Mouse (Mus musculus): ENCODE results near the gene Ctnnb1. TPM values are rescaled to one million over a fixed set of nuclear protein-coding genes. Genes with fewer than 3 reads are reported as not detected.

The Ctnnb1 gene
- polyA plus RNA-seq, 1 experiment from 2014 or later = 667 TPM

DNA sequence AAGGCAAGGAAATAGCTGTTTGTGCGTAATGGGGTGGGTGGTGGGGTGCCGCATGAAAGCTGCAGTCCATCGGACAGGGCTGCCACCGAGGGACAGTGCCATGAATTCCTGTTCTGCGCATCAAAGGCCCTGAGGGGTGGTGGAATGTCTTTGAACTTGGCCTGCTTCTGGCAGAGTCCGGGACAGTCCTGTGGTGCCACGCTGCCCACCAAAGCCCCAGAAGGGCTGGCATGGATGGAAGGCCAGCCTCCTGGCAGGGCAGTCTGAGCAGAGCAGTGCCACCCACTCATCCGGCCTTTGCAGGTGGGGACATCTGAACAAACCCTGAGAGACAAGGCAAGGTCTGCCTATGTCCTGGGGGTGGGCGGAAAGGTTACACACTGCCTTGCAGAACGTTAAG, 36.0 kb downstream of the Ctnnb1 start:
- peaks cover 95% of the 10 kb centered on the region for H3K36me3 ChIP-seq
- H3K4me1 ChIP-seq (replicated peaks) = peaks cover 30% of the 10 kb centered on the region
- no peak overlapping the region for H3K27ac ChIP-seq
- H3K9me3 ChIP-seq = no peaks in the 10 kb centered on the region
- 0 out of 2 replicates have a peak overlapping the region, but pooled peaks have one; percentile 23 for H3K9ac ChIP-seq (replicated peaks)
- ATAC-seq = no peak
- H3K4me3 ChIP-seq (replicated peaks) = no peak overlapping the region
- 85% methylated on average over 10 of the region's 10 CpGs for WGBS
- H3K27me3 ChIP-seq = no peaks in the 10 kb centered on the region
- H3K4me2 ChIP-seq (replicated peaks) = no peak overlapping the region

DNA sequence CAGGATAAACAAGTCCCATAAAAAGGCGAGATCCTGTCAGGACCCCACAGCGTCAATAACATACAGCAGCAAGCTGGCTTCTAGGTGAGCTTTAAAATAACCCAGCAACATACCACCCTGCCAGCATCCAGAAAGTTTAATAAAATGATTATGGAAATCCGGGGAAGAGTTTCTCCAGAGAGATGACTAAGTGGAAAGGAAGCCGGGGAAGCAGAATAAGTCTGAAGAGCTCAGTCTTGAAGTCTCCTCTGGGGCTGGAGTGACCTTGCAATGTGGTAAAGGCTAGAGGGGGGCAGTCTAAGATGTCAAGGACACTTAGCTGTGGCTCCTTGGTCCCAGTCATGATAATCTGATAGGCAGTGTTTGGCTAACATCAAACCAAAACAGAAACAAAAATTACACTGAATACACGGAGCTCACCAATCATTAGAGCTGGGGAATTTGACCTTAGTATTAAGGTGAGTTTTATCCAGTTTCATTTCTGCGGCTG, 44.1 kb downstream of the Ctnnb1 start:
- H3K4me2 ChIP-seq (replicated peaks) = no peak overlapping the region
- no peaks in the 10 kb centered on the region for H3K9me3 ChIP-seq
- H3K4me1 ChIP-seq (replicated peaks) = peaks cover 4% of the 10 kb centered on the region
- H3K27ac ChIP-seq = no peak overlapping the region; the same call in 1 of the 2 replicates
- no peak overlapping the region for H3K9ac ChIP-seq (replicated peaks)
- no peaks in the 10 kb centered on the region for H3K27me3 ChIP-seq
- H3K4me3 ChIP-seq (replicated peaks) = no peak overlapping the region
- 82% methylated on average over 6 of the region's 6 CpGs for WGBS
- no peak for ATAC-seq
- peaks cover 20% of the 10 kb centered on the region for H3K36me3 ChIP-seq

DNA sequence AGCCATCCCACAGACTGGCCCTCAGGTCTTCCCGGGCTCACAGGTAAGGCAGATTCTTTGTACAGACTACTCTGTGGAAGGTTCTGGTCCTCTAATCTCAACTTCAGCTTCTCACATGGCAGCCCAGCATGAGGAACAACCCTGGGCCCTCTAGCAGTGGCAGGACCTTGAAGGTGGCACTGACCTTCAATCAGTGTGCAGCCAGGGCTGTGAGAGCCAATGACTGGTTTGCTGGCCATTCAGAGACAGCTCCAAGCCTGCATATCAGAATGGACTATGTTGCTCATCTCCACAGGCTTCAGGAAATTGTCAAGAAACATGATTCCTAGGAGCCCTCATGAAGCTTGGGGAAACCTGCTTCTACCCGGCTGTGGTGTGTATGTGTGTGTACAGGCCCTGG, 45.2 kb downstream of the Ctnnb1 start:
- peaks cover 9% of the 10 kb centered on the region for H3K36me3 ChIP-seq
- H3K9me3 ChIP-seq = no peaks in the 10 kb centered on the region
- no peak overlapping the region for H3K27ac ChIP-seq
- no peaks in the 10 kb centered on the region for H3K27me3 ChIP-seq
- H3K9ac ChIP-seq (replicated peaks) = no peak overlapping the region
- no peak overlapping the region for H3K4me3 ChIP-seq (replicated peaks)
- no peak overlapping the region for H3K4me2 ChIP-seq (replicated peaks)
- 88% methylated on average over 2 of the region's 2 CpGs for WGBS
- peaks cover 4% of the 10 kb centered on the region for H3K4me1 ChIP-seq (replicated peaks)
- no peak for ATAC-seq

GRCm38 (mm10) chr9:120976158-120976557, 47.1 kb downstream of the Ctnnb1 start:
- H3K4me1 ChIP-seq (replicated peaks) = peaks cover 22% of the 10 kb centered on the region
- H3K9ac ChIP-seq (replicated peaks) = no peak overlapping the region
- no peaks in the 10 kb centered on the region for H3K27me3 ChIP-seq
- H3K4me3 ChIP-seq (replicated peaks) = no peak overlapping the region
- H3K9me3 ChIP-seq = no peaks in the 10 kb centered on the region
- no peak overlapping the region for H3K4me2 ChIP-seq (replicated peaks)
- 0 out of 2 replicates have a peak overlapping the region, but pooled peaks have one; percentile 4 for H3K27ac ChIP-seq
- H3K36me3 ChIP-seq = peaks cover 3% of the 10 kb centered on the region; the same call in 1 of the 2 replicates
- 61% methylated on average over 5 of the region's 5 CpGs for WGBS
- 0 out of 2 replicates have a peak, but pooled peaks have one; percentile 51 for ATAC-seq

GRCm38 (mm10) chr9:120976856-120977255, 47.8 kb downstream of the Ctnnb1 start:
- no peak overlapping the region for H3K9ac ChIP-seq (replicated peaks)
- H3K4me2 ChIP-seq (replicated peaks) = no peak overlapping the region
- no peaks in the 10 kb centered on the region for H3K27me3 ChIP-seq
- peaks cover 29% of the 10 kb centered on the region for H3K4me1 ChIP-seq (replicated peaks)
- WGBS = 98% methylated on average over 4 of the region's 4 CpGs
- no peak for ATAC-seq
- H3K27ac ChIP-seq = no peak overlapping the region
- H3K36me3 ChIP-seq = peaks cover 3% of the 10 kb centered on the region; the same call in 1 of the 2 replicates
- no peaks in the 10 kb centered on the region for H3K9me3 ChIP-seq
- no peak overlapping the region for H3K4me3 ChIP-seq (replicated peaks)

DNA sequence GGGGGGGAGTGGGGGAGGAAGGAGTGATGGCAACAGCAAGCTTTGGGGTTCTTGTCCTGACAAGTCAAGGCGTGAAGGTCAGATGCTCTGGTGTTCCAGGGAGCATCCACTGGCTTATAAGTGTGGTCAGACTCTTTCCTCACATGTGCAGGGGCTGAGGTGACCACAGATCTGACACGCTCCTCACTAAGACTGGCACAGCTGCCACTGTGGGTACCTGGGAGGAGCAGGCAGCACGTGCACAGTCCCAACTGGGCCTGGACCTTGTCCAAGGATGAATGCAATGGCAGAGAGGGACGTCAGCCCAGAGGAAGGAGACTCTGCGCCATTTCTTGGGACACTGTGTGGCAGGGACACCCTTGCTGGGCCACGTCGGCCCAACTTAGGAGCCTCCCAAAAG, 52.8 kb downstream of the Ctnnb1 start:
- Histone ChIP-seq H3K4me2 (replicated peaks) (no peak overlapping the region), H3K9ac (replicated peaks) (no peak overlapping the region), H3K36me3 (no peaks in the 10 kb centered on the region), H3K9me3 (no peaks in the 10 kb centered on the region), H3K4me1 (replicated peaks) (peaks cover 29% of the 10 kb centered on the region), H3K4me3 (replicated peaks) (no peak overlapping the region), H3K27me3 (no peaks in the 10 kb centered on the region), H3K27ac (0 out of 2 replicates have a peak overlapping the region, but pooled peaks have one; percentile 9)
- no peak for ATAC-seq
- 93% methylated on average over 7 of the region's 7 CpGs for WGBS

DNA sequence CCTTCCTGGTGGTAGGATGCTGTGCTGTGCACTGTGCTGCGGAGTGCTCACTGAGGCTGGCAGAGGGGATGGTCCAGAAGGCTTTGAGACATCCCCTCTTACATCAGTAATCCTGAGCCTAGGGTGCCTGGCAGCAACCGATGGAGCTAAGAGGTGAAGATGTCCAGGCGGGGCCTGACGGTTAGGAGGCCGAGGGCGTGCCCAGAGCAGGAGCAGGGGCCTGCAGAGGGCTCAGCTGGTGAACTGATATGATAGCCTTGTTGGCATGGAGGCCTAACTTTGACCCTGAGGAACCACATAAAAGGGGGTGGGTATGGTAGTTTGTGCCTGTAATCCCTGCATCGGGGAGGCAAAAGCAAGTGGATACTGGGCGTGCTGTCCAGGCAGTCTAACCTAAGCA, 54.8 kb downstream of the Ctnnb1 start:
- H3K9me3 ChIP-seq = no peaks in the 10 kb centered on the region
- no peak overlapping the region for H3K27ac ChIP-seq
- H3K36me3 ChIP-seq = no peaks in the 10 kb centered on the region
- H3K27me3 ChIP-seq = no peaks in the 10 kb centered on the region
- H3K4me1 ChIP-seq (replicated peaks) = peaks cover 46% of the 10 kb centered on the region
- ATAC-seq = no peak
- no peak overlapping the region for H3K9ac ChIP-seq (replicated peaks)
- no peak overlapping the region for H3K4me3 ChIP-seq (replicated peaks)
- H3K4me2 ChIP-seq (replicated peaks) = no peak overlapping the region
- WGBS = 86% methylated on average over 8 of the region's 8 CpGs

DNA sequence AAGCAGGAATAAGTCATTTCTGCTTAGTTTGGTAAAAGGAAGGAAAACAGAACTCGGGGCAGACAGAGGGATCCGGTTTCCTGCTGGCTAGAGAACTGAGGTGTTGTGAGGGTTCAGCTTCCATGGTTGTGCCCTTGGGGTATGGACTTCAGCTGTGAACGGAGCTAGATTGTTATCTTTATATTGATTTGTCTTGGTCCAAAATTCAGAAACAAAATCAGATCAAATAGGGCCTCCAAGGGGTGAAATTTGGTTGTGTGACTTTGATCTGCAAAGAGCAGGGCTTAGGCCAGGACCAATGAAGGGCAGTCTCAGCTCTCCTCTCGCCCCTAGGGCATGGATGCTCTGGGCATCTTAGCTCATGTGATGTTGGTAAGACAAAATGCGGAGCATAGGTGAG, 55.5 kb downstream of the Ctnnb1 start:
- ATAC-seq = no peak

GRCm38 (mm10) chr9:120985009-120985408, 56.0 kb downstream of the Ctnnb1 start:
- peaks cover 43% of the 10 kb centered on the region for H3K4me1 ChIP-seq (replicated peaks)
- ATAC-seq = no peak
- H3K27ac ChIP-seq = no peak overlapping the region
- no peaks in the 10 kb centered on the region for H3K27me3 ChIP-seq
- H3K36me3 ChIP-seq = no peaks in the 10 kb centered on the region
- H3K9ac ChIP-seq (replicated peaks) = no peak overlapping the region
- H3K4me2 ChIP-seq (replicated peaks) = no peak overlapping the region
- no peaks in the 10 kb centered on the region for H3K9me3 ChIP-seq
- no peak overlapping the region for H3K4me3 ChIP-seq (replicated peaks)
- WGBS = 99% methylated on average over 5 of the region's 5 CpGs

More for the DNA sequence above, 55.5 kb downstream of the Ctnnb1 start:
- Histone ChIP-seq H3K9ac (replicated peaks) (no peak overlapping the region), H3K4me1 (replicated peaks) (peaks cover 43% of the 10 kb centered on the region), H3K4me2 (replicated peaks) (no peak overlapping the region), H3K27ac (no peak overlapping the region), H3K27me3 (no peaks in the 10 kb centered on the region), H3K36me3 (no peaks in the 10 kb centered on the region), H3K4me3 (replicated peaks) (no peak overlapping the region), H3K9me3 (no peaks in the 10 kb centered on the region)
- 80% methylated on average over 5 of the region's 5 CpGs for WGBS

DNA sequence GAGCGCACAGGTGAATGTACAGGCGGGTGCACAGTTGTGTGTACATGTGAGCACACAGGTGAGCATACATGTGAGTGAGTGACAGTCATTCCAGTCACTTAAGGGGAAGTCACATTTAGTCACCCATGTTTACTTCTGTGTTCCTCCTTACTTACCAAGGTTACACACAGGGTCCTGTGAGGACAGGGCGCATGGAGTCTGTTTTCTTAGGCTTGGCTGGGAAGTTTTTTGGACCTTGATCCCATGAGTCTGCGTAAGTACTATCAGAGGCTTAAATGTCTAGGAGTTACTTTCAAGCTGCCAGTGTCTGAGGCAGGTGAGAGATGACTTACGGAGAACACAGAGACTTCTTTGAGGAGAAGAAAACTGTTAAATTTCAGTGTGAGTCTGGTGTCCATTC, 56.5 kb downstream of the Ctnnb1 start:
- Histone ChIP-seq H3K4me1 (replicated peaks) (peaks cover 44% of the 10 kb centered on the region), H3K9me3 (no peaks in the 10 kb centered on the region)
- WGBS = 98% methylated on average over 5 of the region's 5 CpGs

DNA sequence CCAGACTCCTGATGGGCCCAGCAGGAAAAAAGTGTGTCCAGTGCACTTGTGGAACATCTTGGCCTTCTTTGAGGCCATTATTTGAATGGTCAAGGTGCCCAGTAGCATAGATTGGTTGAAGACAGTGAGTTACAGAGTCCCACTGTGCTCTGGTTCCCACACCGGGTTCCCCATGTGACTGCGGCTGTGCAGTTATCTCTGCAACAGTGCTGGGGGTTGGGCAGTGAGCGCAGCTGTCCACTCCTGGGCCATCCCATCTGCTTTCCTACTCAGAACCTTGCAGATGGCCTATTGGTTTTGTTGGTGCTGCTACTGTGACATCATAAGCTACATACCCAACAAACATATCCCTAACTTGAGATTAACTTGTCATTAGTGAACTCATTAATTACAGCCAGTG, 57.2 kb downstream of the Ctnnb1 start:
- Histone ChIP-seq H3K4me3 (replicated peaks) (no peak overlapping the region), H3K27me3 (no peaks in the 10 kb centered on the region), H3K4me1 (replicated peaks) (peaks cover 38% of the 10 kb centered on the region), H3K9me3 (no peaks in the 10 kb centered on the region), H3K4me2 (replicated peaks) (no peak overlapping the region), H3K27ac (no peak overlapping the region), H3K9ac (replicated peaks) (no peak overlapping the region), H3K36me3 (no peaks in the 10 kb centered on the region)
- ATAC-seq = no peak
- 93% methylated on average over 3 of the region's 3 CpGs for WGBS

More for the DNA sequence above, 56.5 kb downstream of the Ctnnb1 start:
- Histone ChIP-seq H3K36me3 (no peaks in the 10 kb centered on the region), H3K4me2 (replicated peaks) (no peak overlapping the region), H3K27me3 (no peaks in the 10 kb centered on the region), H3K9ac (replicated peaks) (no peak overlapping the region), H3K27ac (no peak overlapping the region), H3K4me3 (replicated peaks) (no peak overlapping the region)
- no peak for ATAC-seq

DNA sequence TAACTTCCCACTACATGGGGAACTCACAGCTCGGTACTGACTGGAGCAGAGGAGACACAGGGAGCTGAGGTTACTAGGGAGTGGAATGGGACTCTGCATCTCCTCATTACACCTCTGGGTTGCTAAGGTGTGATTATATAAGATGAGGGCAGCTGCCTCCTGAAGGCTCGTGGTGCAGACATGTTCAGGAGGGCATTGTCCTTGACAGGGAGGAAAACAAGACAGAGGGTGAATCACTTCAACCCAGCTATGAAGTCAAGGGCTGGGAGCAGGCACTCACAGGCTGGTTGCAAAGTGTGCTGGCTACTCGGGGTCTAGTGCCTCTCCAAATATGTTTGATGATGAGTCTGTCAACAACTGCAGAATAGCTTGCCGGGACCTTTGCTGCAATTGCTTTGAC, 58.0 kb downstream of the Ctnnb1 start:
- Histone ChIP-seq H3K9me3 (no peaks in the 10 kb centered on the region), H3K4me1 (replicated peaks) (peaks cover 31% of the 10 kb centered on the region), H3K4me3 (replicated peaks) (no peak overlapping the region), H3K4me2 (replicated peaks) (no peak overlapping the region), H3K9ac (replicated peaks) (no peak overlapping the region), H3K27ac (no peak overlapping the region), H3K27me3 (no peaks in the 10 kb centered on the region), H3K36me3 (no peaks in the 10 kb centered on the region)
- no peak for ATAC-seq
- WGBS = 89% methylated on average over 4 of the region's 4 CpGs

DNA sequence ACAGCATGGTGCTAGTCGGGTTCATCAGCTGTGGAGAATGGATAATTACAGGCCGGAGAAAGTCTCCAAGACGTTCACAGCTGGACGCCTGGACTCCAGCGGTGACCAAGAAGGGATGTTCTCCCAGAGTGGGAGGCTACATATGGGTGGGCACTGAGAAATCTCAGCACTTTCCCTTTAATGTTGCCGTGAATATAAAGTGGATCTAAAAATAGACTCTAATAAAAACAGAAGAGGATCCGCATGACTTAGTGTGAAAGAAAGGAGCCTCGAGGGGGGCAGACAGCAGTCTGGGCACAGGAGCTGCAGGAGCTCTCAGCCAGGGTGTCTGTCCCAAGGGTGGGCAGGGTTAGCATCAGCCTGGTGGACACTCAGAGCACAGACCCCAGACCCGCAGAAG, 59.1 kb downstream of the Ctnnb1 start:
- peak; percentile 3; the same call in 1 of the 2 replicates for ATAC-seq
- no peaks in the 10 kb centered on the region for H3K36me3 ChIP-seq
- H3K4me1 ChIP-seq (replicated peaks) = peaks cover 36% of the 10 kb centered on the region
- H3K9me3 ChIP-seq = no peaks in the 10 kb centered on the region
- H3K27ac ChIP-seq = peak overlapping the region; percentile 41
- H3K4me3 ChIP-seq (replicated peaks) = no peak overlapping the region
- no peaks in the 10 kb centered on the region for H3K27me3 ChIP-seq
- 37% methylated on average over 9 of the region's 9 CpGs for WGBS
- H3K9ac ChIP-seq (replicated peaks) = no peak overlapping the region
- no peak overlapping the region for H3K4me2 ChIP-seq (replicated peaks)

All from midbrain, embryonic 13.5 days (tissue).